Mouse (Mus musculus): ENCODE measurements around the gene Alas2. TPM values are rescaled to one million over a fixed set of nuclear protein-coding genes. Genes with fewer than 3 reads are reported as not detected.

The Alas2 gene
- 44.4 TPM for total RNA-seq (2023)

DNA sequence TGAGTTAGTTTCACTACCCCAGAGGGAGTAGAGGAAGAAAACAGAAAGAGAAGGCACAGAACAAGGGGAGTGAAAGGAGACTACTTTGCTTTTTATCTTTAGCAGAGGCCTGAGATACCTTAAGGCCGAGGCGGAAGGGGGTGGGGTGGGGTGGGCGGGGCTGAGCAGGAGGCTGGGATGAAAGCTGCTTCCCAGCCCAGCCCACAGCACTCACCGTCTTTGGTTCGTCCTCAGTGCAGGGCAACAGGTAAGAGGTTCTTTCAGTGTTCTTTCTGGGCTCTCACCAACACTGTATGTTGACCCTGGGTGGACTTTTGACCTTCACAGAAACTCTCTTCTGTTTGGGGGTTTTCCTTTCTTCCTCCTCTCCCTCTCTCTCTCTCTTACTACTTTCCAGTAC, at the start of gene Alas2:
Gene Alas2 (plus strand): TSS at position 137 of the 400 bp plus-strand sequence.

GRCm38 (mm10) chrX:150588023-150588764, 41.0 kb downstream of the Alas2 start, which contains the start of gene Pfkfb1:
Pfkfb1 (plus strand) TSS chrX:150588229.

GRCm38 (mm10) chrX:150589696-150590095, 42.5 kb downstream of the Alas2 start, which contains the start of gene Apex2:
Apex2 (minus strand) TSS chrX:150589868.

Other genes starting within 250 kb of the Alas2 start
- 10.2 TPM for gene Tmem29, start 88.2 kb upstream of the Alas2 start, total RNA-seq (2023)
- gene Pfkfb1, start 40.9 kb downstream of the Alas2 start, total RNA-seq (2023), result 4.8 TPM
- 17.6 TPM for gene Apex2, start 42.5 kb downstream of the Alas2 start, total RNA-seq (2023)
- gene Tro, start 110.2 kb downstream of the Alas2 start, total RNA-seq (2023), result not detected